Mouse (Mus musculus) liver, postnatal 0 days (tissue): Measurements from ENCODE around the gene Fryl. TPM values are rescaled to one million over a fixed set of nuclear protein-coding genes. Genes with fewer than 3 reads are reported as not detected.

Experiments
- ATAC-seq: fragments of 200-750 bp; cut with Nextera tagmentation; 2 replicates; pipeline ENCODE4 v1.8.0; 2017; ENCODE audit warnings: mild to moderate bottlenecking, moderate library complexity
- DNase-seq: peaks from one replicate; pipeline ENCODE4 v3.0.0-alpha.2; 2016
- H3K27ac ChIP-seq: fragments of 300-500 bp; sonication (generic); 2 replicates; pipeline ENCODE4 v1.5.1; 2014; ENCODE audit warnings: antibody characterized with exemption, moderate library complexity, mild to moderate bottlenecking, low read depth
- H3K27me3 ChIP-seq: fragments of 300-500 bp; sonication (generic); 2 replicates; pipeline ENCODE4 v1.6.1; 2014; ENCODE audit warnings: low read length, control low read depth, mixed read lengths; ENCODE audit not compliant: insufficient read depth
- H3K36me3 ChIP-seq: fragments of 300-500 bp; sonication (generic); replicated peaks from 2 replicates; pipeline ENCODE4 v1.6.1; 2014; ENCODE audit warnings: mild to moderate bottlenecking, control low read depth, low read length, moderate library complexity, mixed read lengths; ENCODE audit not compliant: insufficient read depth
- H3K4me1 ChIP-seq: fragments of 300-500 bp; sonication (generic); 2 replicates; pipeline ENCODE4 v1.6.1; 2014; ENCODE audit warnings: antibody characterized with exemption, mild to moderate bottlenecking, control low read depth; ENCODE audit not compliant: insufficient read depth
- H3K4me2 ChIP-seq: fragments of 300-500 bp; sonication (generic); 2 replicates; pipeline ENCODE4 v1.6.1; 2014; ENCODE audit warnings: low read depth, mild to moderate bottlenecking, low read length, moderate library complexity, mixed read lengths
- H3K4me3 ChIP-seq: fragments of 300-500 bp; sonication (generic); 2 replicates; pipeline ENCODE4 v1.5.1; 2014; ENCODE audit warnings: low read depth, low read length
- H3K9ac ChIP-seq: fragments of 300-500 bp; sonication (generic); replicated peaks from 2 replicates; pipeline ENCODE4 v1.6.1; 2014; ENCODE audit warnings: mild to moderate bottlenecking, moderate library complexity
- H3K9me3 ChIP-seq: fragments of 300-500 bp; sonication (generic); 2 replicates; pipeline ENCODE4 v1.6.1; 2016; ENCODE audit warnings: mild to moderate bottlenecking, control low read depth, low read length, mixed read lengths
- CTCF ChIP-seq: sonication (generic); IDR thresholded peaks from 2 replicates; pipeline ENCODE4 v1.5.1; 2016; ENCODE audit warnings: antibody characterized with exemption, low read depth
- EP300 ChIP-seq: IDR thresholded peaks from 2 replicates; pipeline ENCODE4 v1.6.1; 2016; ENCODE audit warnings: antibody characterized with exemption, low read depth, mild to moderate bottlenecking
- WGBS: fragments of 180-500 bp; shearing (Covaris S2); extraction: QIAGEN DNeasy Blood & Tissue Kit; methylation state at CpG from one replicate; pipeline ENCODE4 v1.1.7; 2014; ENCODE audit not compliant: insufficient replicate concordance; 5-methylcytosine and 5-hydroxymethylcytosine counted together
- polyA plus RNA-seq: library from polyadenylated mRNA; unstranded; fragments of >200 nt; fragmentation: Nextera tagmentation; extraction: Ambion mirVana; gene quantifications from 2 replicates; pipeline ENCODE4 v1.2.1, GENCODE M21; 2015

Gene Fryl
- polyA plus RNA-seq, 1 experiment from 2014 or later: 25.8 TPM

DNA sequence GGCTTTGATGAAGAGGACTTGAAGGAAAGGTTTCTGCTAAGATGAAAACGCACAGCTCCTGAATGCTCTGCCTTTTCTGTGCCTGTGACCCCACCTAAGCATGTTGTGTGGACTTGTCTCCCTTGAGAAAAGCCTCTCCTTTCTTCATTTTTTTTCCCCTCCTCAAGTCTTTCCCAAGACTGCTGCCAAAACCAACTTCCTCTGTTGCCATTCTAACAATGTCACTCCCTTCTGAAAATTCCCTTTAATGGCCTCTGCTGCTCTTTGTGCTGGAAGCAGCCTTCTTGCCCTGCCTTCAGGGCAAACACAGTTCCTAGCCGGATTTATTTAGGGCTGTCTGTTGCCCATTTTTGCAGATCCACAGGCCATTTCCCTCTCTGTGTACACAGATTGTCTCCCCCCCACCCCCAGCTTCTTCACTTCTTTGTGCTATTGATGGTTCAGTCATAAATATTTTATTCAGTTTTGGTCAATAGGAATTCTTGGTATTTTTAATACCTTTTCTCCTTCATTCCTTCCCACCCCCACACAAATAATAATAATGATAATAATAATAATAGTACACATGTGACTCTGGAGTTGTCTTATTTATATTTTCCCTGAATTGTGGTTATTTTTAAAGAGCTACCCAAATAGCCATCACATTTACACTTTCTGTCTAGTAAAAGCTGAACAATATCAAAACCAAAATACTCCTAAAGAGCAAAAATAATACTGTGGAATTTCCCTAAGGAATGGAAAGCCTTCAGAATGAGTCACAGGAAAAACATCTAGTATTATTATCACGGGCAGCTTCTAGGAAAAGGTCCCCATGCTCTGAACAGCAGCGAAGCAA is 23.5 kb upstream of the Fryl start:
- H3K27me3 ChIP-seq: no peaks in the 10 kb centered on the region
- no peak overlapping the region for H3K9ac ChIP-seq
- no peaks in the 10 kb centered on the region for H3K9me3 ChIP-seq
- H3K27ac ChIP-seq: no peak overlapping the region
- no peak for TF ChIP-seq CTCF
- no peak for TF ChIP-seq EP300
- WGBS: 48% methylated on average over 4 of the region's 4 CpGs
- peak overlapping the region; percentile 37; the same call in 1 of the 2 replicates for H3K4me2 ChIP-seq
- peaks cover 3% of the 10 kb centered on the region; the same call in 1 of the 2 replicates for H3K4me1 ChIP-seq
- ATAC-seq (no peak), DNase-seq (no peak)
- no peak overlapping the region for H3K4me3 ChIP-seq
- H3K36me3 ChIP-seq: no peaks in the 10 kb centered on the region

DNA sequence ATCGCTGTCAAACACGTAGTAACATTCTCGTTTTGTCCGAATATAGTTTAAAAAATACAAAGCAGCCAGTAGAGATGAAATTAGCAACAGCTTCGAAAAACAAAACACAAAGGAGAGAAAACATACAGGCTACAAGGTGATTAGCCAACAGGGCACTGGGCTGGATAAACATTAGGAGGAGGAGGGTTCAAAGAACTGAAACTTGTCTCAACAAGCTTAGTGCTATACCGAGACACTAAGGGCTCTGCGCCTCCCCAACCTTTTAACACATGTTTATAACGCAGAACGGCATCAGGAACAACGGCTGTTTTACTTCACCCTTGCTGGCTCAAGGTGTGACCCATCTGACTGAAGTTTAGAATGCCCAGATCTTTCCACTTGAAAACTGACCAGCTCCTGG is 22.8 kb upstream of the Fryl start:
- H3K36me3 ChIP-seq: no peaks in the 10 kb centered on the region
- H3K4me2 ChIP-seq: peak overlapping the region; percentile 37; the same call in 1 of the 2 replicates
- no peak overlapping the region for H3K4me3 ChIP-seq
- no peaks in the 10 kb centered on the region for H3K9me3 ChIP-seq
- peaks cover 3% of the 10 kb centered on the region; the same call in 1 of the 2 replicates for H3K4me1 ChIP-seq
- peak overlapping the region; percentile 46; the same call in 1 of the 2 replicates for H3K27ac ChIP-seq
- ATAC-seq (peak; percentile 60), DNase-seq (no peak)
- 70% methylated on average over 10 of the region's 10 CpGs for WGBS
- no peak for TF ChIP-seq EP300
- no peak for TF ChIP-seq CTCF
- no peaks in the 10 kb centered on the region for H3K27me3 ChIP-seq
- H3K9ac ChIP-seq: no peak overlapping the region

- Histone ChIP-seq H3K9me3 (no peaks in the 10 kb centered on the region), H3K27ac (no peak overlapping the region), H3K36me3 (no peaks in the 10 kb centered on the region), H3K4me2 (no peak overlapping the region), H3K9ac (no peak overlapping the region), H3K27me3 (no peaks in the 10 kb centered on the region), H3K4me3 (no peak overlapping the region), H3K4me1 (peaks cover 3% of the 10 kb centered on the region; the same call in 1 of the 2 replicates)
- 68% methylated on average over 2 of the region's 2 CpGs for WGBS
- DNase-seq (no peak), ATAC-seq (no peak)
- TF ChIP-seq CTCF (no peak), EP300 (no peak)
Measured at GRCm38 (mm10) chr5:73274941-73275340, 18.5 kb upstream of the Fryl start.

DNA sequence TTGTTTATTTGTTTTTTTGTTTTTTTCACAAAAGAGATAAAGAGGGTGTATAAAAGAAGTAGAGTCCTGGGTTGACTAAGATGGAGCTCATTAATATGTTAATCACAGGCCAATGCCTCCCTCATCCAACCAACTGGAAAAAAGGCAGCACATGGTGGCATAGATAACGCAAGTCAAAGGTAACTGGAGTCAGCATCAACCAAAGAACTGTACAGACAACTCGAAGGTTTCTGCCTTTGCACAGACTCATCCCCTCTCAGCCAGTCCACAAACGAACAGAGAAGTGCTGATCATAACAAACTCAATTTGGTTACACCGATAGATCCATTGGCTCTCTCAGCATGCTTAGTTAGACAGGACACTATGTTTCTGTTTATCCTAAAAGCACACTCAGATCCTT is 16.8 kb upstream of the Fryl start:
- Histone ChIP-seq H3K27ac (no peak overlapping the region), H3K4me1 (no peaks in the 10 kb centered on the region), H3K36me3 (no peaks in the 10 kb centered on the region), H3K4me2 (no peak overlapping the region), H3K4me3 (no peak overlapping the region), H3K9ac (no peak overlapping the region), H3K27me3 (no peaks in the 10 kb centered on the region), H3K9me3 (no peaks in the 10 kb centered on the region)
- WGBS: 73% methylated on average over 4 of the region's 4 CpGs
- ATAC-seq: no peak
- DNase-seq: no peak
- TF ChIP-seq CTCF (no peak), EP300 (no peak)

DNA sequence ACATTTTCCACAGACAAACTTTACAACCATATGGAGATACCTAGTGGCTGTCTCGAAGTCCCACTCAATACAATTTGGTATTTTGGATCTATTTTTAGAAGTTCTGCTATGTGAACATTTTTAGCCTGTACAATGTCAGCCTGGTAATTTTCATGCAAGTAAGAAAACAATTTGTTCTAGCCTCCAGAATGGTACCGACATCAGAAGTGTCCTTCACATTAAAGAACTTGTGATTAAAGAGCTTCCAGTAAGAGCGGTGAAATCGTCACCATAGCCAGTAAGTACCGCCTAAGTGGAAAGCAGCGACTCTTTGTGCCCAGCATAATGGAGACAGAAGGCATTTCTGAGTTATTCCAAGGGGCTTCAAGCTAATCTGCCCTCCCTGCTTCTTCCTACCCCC is 14.2 kb upstream of the Fryl start:
- no peak for TF ChIP-seq EP300
- Histone ChIP-seq H3K36me3 (no peaks in the 10 kb centered on the region), H3K4me3 (no peak overlapping the region), H3K27me3 (no peaks in the 10 kb centered on the region), H3K4me2 (no peak overlapping the region), H3K27ac (no peak overlapping the region), H3K9ac (no peak overlapping the region), H3K4me1 (no peaks in the 10 kb centered on the region), H3K9me3 (no peaks in the 10 kb centered on the region)
- ATAC-seq (no peak), DNase-seq (no peak)
- 78% methylated on average over 6 of the region's 6 CpGs for WGBS

- WGBS: 66% methylated on average over 11 of the region's 11 CpGs
- TF ChIP-seq EP300 (no peak), CTCF (no peak)
- Histone ChIP-seq H3K9me3 (no peaks in the 10 kb centered on the region), H3K4me2 (no peak overlapping the region), H3K27me3 (no peaks in the 10 kb centered on the region), H3K27ac (no peak overlapping the region), H3K4me3 (no peak overlapping the region), H3K36me3 (no peaks in the 10 kb centered on the region), H3K4me1 (no peaks in the 10 kb centered on the region), H3K9ac (no peak overlapping the region)
- ATAC-seq (no peak), DNase-seq (no peak)
Measured at GRCm38 (mm10) chr5:73268636-73269213, 12.3 kb upstream of the Fryl start.
